Mouse (Mus musculus) cerebellum, postnatal 25 days (tissue): Measurements from ENCODE around the gene Necap1.

Source experiments
- DNase-seq, 2 experiments: peaks; one replicate each; pipeline ENCODE4 v3.0.0; 2021; ENCODE audit warnings: mixed read lengths in 2 of 2

Gene Necap1

DNA sequence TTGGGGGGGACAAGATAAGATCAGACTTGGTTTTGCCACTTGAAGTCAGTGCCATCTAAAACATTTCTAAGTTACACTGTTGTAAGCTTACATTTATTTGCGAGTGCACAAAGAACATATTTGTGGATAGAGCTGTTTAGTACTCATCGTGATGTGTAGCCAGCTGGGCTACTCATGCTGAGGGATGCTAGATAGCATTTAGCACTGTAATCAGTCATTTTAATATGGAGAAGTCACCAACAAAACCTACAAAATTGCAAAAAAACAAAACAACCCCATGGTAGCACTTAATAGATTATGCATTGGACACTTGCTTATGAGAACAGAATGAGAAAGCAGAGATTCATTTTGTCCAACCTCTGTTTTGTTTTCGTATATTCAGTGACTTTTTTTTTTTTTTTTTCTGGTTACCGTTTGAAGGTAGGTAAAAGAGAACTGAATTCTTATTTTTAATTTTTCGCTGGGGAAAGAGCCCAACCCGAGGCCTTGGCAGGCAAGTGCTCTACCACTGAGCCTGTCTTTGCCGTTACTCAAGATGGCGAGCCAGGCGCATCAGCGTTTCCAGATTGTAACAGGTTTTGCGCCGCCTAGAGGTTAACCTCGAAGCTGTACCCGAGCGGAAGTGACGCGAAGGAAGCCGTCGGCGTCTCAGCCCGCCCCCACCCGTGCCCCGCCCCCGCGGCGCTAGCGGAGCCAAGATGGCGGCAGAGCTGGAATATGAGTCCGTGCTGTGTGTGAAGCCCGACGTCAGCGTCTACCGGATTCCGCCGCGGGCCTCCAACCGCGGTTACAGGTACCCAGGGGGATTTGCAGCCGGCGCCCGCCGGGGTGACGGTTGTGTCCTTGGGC lies at the start of gene Necap1:
Gene Necap1, plus strand, starts transcription at position 604 of the 849 bp plus-strand sequence.
- DNase-seq = peak; percentile 98 to 99

DNA sequence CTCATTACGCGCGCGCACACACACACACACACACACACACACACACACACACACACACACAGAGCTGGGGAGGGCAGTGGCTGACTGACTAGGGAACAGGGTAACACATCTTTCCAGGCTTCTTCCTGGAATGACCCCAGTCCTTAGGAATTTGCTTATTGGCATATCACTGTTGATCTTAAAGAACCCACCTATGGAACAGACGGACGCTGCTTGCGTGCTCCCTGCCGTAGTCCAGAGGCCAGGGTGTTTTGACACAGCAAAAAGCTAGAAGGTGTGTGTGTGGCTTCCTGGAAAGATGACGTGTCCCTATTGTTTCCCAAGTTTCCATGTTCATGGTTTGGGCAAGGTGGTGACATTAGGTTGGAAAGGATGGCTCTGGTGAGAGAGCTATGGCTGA lies 49.1 kb upstream of the Necap1 start:
- DNase-seq = peak in 1 of 2 experiments; percentile 10

DNA sequence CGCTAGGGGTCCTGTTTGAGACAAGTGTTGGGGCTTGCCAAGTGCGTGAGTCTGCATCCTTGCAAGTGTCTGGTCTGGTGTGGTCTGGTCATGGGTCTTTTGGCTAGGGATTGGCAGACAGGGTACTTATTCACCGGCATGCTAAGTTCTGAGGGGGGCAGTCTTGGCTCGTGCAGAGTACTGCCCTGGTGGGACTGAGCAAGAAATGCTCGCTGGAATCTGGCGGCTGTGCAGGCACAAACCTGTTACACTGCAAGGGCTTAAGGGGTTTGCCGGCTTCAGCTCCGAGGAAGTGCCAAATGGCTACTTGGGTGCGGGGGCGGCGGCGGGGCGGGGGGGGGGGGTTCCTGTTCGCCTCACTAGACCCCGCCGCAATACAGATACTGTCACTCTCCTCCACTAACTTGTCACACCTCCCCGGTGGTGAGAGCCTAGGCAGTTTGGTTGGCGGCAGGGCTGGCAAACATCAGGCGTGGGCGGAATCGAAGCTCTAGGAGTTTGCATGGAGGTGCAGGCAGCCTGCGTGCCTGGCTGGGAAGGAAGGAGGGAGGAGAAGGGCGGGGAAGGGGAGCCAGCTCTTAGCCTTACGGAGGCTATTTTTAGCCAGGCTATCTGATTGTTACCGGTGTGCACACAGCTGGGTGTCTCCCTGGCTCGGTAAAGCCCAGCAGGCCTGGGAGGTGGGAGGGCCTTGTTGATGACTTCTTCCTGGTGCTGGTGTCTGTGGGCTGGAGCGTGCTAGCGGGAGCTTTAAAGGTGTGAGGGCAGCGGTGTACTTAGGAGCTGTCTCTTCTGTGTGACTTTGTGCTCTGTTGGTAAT lies 48.1 kb upstream of the Necap1 start:
- peak; percentile 79 to 84 for DNase-seq

DNA sequence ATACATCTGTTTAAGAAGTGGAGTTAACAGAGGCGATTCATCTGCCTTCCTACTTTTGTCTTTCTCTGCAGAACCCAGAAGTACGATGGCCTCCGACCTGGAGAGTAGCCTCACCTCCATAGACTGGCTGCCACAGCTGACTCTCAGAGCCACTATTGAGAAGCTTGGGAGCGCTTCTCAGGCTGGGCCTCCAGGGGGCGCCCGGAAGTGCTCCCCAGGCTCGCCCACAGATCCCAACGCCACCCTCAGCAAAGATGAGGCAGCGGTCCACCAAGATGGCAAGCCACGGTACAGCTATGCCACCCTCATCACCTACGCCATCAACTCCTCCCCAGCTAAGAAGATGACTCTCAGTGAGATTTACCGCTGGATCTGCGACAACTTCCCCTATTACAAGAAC lies 46.2 kb upstream of the Necap1 start:
- DNase-seq = peak; percentile 31 to 61

DNA sequence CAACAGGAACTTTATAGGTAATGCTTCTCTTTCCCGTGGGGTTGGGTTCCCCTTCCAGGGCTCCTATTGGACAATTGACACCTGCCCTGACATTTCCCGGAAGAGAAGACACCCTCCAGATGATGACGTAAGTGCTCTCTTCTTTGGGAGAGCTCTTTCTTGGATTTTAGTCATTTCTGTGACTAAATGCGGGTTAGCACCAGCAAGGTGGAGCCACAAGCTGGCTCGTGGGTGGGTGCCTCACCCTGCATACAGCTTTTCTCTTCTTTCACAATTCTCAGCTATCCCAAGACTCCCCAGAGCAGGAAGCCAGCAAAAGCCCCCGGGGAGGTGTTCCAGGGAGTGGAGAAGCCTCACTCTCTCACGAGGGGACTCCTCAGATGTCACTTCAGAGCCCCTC lies 41.4 kb upstream of the Necap1 start:
- DNase-seq = no peak

DNA sequence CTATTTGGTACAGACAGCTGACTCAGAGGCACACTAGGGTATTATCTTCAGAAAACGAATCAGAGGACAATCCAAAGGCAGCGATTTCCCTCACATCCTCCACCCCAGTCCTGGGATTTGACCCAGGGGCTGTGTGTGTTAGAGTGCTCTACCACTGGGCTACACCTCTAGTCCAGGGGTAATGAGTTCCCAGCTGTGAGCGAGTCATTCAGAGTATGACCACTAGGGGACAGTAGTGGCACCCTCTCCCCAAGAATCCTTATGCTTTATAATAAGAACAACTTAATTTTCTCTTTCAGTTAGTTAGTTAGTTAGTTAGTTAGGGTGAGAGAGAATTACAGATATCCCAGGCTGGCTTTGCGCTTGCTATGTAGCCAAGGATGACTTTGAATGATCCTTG lies 39.9 kb upstream of the Necap1 start:
- peak; percentile 16 to 53 for DNase-seq

DNA sequence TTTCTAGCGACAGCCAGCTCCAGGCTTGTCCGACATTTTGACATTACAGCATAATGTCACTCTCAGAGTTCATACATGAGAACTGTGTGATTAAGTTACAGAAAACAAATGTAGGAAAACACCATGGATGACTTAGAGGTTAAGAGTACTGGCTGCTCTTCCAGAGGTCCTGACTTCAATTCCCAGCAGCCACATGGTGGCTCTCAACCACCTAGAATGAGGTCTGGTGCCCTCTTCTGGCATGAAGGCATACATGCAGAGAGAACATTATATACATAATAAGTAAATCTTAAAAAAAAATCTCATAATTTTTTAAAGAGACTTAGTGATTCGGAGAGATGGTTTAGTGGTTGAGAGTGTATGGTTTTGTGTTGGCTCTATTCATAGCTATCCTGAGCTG lies 37.3 kb upstream of the Necap1 start:
- no peak for DNase-seq

DNA sequence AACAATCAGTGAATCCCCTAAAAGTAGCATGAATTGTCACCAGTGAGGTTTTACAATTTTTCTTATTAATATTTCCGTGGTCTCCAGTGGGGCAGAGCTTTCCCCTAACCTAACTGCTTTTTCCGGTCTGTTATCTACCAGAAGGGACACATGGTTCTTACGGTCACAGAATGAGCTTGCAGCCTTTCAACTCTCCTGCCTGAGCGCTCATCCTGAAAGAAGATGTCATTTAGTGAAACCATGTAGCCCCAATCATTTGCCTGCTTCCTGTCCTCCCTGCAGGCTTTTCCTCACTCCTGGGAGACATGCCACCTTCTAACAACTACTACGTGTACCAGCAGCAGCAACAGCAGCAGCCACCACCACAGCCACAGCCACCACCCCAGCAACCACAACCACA lies 36.7 kb upstream of the Necap1 start:
- no peak for DNase-seq

DNA sequence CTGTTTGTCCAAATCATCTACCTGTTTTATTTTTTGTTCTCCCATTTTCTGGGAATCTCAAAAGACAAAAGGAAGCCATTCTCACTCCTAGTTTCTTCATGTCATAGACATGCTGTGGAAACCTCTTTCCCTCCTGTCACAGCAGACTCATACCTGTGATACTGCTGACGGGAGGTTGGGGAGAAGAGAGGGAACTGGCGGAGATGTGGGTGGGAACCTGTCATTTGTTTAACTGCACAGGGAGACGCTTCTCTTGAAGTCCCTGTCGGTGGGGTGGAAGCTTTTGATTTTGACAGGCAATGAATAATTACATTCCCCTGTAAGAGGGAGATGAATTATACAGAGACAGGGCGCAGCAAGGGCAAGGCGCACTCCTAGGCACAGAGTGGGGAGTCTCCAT lies 30.5 kb upstream of the Necap1 start:
- no peak for DNase-seq

DNA sequence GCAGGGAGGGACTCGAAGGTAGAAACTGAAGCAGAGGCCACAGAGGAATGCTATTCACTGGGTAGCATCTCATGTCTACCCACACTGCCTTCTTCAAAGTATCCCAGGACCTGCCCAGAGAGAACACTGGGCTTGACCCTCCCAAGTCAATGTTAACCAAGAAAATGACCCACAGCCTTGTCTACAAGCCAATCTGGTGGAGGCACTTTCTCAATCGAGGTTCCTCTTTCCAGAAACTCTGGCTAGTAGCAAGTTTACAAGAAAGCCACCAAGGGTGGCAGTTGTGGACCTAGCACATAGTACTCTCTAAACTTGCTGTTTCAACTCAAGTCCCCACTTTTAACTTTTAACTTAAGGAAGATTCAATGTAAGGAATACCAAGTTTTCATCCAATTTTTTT lies 21.6 kb upstream of the Necap1 start:
- DNase-seq = no peak

DNA sequence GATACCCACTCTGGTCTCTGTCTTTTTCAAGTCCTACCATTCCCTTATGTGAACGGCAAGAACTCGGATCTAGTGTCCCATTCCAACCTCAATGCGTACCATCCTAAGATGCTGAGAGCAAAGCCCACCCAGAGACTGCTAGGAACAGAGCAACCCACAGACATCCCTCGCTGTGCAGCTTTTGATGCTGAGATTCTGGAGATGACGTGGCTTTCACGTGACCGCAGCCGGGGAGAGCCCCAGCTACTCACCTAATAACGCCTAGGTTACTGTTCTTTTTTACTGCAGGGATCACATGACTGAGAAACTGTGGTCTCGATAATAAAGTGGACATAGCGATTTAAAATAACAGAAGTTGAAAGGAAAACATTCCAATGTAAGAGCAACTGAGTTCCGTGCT lies 19.7 kb upstream of the Necap1 start:
- no peak for DNase-seq

DNA sequence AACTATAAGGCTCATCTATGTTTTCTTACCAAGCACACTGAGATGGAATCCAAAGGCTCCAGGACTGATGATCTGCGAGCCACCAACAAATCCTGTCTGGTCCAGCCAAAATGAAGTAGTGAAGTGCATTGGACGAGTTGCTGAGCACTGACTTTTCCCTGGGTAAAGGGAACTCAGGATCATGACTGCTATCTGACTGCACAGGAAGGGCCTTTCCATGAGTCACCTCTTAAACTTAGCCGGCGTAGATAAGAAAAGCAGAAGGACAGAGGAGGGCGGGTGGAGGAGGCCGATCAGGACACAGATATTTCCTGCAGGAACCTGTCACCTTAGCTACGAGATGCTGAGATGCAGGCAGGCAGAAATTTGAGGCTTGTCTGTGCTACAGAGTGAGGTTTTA lies 18.3 kb upstream of the Necap1 start, which contains the start of gene C3ar1:
Gene C3ar1, minus strand, starts transcription at position 207 of the 400 bp plus-strand sequence.
- DNase-seq = no peak

DNA sequence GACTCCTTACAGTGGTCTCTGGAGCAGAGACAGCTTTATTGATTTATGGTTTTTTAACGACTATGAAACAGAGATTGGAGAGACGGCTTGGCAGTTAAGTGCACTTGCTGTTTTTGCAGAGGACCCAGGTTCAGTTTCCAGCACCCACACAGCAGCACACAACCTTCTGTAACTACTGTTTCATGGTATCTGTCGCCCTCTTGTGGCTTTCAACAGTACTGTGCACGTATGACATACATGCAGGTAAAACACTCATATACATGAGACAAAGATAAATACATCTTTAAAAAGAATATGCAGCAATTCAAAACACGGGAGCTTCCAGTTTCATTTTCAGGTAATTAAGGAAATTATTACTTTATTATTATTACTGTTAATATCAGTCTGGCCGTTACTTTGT lies 11.8 kb upstream of the Necap1 start:
- DNase-seq = no peak

DNA sequence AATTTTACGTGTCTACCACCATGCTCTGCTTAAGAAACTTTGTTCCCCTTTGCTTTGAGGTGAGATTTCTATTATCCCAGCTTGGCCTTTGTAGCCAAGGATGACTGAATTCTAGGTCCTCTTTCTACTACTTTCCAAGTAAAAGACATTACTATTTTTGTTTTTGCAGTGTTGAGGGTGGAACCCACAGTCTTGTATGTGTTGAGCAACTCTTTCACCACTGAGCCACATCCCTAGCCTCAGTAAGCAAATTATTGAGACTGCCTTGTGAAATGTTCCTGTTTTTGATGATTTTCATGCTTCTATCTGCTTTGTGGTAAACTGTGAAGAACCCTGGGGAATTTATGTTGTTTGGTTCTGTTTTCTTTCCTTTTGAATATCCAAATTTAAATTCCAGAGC lies 11.4 kb upstream of the Necap1 start:
- no peak for DNase-seq

DNA sequence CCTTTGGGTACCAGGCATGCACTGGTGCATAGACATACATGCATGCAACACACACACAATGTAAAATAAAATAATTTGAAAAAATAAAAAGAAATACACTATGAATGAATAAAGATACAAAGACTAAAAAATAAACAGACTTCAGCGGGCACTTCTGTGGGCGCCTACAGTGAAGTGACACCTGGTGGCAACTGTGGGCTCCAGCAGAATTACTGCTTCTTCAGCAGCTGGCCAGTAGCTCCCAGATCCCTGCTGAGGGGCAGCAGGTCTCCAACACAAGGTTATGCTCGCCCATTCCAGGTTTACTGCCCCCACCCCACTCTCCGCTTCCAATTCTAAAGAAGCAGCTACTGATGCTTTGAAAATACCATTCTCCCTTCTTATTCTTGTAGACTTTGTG lies 6.4 kb upstream of the Necap1 start:
- DNase-seq = no peak

DNA sequence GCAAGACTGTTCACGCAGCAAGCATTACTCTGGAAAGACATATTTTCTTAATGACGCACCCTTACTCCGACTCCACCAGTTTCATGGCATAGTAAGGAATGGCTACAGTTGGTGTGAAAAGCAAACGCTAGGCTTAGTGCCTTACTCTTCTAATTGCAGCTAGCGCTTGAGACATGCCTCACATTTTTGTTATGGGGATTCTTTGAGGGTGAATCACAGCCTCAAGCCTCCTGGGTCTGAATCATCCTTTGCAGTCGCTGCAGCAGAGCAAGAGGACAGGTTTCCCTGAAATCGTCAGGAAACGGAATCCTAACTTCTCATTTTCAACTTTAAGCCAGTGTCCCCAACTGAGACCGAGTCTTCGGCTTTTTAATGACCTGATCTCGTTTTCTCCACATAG lies 4.4 kb upstream of the Necap1 start:
- DNase-seq = no peak

DNA sequence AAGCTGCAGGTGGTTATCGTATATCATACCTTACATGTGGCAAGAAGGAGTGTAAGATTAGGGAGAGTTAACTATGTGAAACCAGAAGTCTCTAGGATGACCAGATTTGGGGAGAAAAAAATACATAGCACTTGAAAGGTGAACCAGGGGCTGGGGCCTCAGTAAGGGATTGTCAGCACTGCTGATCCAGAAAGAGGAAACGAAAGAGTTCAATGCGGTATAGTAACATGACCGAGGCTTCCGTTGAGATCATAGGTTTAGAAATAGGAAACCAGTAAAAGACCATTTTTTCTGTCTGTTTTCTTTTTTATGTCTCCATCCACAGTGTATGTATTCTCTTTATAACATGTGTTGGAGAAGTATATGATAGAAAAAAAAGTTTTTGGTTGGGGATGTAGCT lies 1.5 kb upstream of the Necap1 start:
- no peak for DNase-seq

DNA sequence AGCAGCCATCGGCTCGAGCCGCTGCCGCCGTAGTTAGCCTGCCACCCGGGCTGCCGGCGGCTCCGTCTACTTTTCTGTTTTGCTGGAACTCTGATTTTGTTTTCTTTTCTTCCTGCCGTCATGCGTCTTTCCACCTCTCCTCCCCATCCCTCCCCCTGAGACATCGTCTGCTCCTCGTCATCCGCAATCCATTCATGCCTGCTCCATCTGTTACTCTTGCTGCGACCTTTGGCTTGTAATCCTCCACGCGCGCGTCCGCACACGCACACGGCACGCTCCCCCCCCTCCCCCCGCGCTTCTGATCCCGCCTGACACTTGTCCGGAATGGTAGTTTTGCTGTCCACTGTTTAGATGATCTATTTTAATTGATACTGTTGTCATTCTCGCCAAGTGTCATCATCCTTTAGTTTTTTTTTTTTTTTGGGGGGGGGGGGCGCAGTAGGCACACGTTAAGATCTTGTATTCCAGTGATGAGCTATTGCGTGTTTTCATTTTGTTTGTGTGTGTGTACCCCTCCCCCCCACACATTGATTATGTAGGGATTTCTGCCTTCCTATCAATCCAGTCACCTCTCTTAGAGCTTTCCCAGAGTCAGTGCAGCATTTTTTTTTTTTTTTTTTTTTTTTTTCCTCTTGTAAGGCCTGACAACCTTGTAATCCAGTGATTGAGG lies 581 bp downstream of the Necap1 start:
- peak in 1 of 2 experiments; percentile 79 for DNase-seq

DNA sequence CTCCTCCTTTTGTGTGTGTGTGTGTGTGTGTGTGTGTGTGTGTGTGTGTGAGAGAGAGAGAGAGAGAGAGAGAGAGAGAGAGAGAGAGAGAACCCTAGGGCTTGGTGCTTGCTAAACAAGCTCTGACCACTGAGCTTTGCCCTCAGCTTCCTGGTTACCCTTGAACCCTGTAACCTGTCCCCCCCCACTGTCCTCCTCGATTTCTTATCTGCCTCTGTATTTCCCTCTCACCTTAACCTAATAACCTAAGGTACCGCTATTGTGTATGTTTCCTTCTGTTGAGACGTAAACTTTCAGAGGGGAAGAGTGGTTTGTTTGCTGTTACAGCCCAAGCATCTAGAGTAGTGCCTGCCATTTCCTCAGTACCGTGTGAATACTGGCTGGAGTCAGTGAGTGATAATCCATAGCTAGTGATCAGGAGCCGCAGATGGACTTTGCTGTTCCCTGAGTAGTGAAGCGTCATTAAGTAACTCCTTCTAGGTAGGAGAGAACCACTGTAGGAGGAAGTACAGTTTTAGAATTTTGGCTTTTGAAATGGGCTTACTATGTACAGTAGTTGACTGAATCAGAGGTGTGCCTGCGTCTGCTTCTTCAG lies 5.0 kb downstream of the Necap1 start:
- DNase-seq = no peak

DNA sequence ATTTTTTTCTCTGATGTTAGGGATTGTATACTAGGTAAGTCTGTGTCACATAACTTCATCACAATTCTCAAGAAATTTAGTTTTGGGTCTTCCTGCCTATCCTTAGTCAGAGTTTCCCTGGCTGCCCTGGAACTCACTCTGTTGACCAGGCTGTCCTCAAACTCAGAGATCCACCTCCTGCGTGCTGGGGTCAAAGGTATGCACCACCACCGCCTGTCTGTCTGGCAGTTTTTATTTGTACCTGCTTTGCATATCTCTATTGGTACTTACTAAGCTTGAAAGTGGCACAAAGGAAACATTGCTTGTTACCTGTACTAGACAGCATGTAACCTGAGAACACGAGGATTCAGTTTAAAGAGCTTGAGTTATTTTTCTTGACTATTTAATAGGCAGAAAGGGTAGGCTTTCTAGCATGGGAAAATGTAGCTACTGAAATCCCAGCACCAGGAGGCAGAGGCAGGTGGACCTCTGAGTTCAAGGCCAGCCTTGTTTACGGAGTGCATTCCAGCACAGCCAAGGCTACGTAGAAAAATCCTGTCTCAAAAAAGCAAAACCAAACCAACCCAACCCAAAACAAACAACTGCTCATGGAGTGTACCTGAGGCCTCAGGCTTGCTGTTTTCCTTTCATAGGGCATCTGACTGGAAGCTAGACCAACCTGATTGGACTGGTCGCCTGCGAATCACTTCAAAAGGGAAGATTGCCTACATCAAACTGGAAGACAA lies 5.7 kb downstream of the Necap1 start:
- no peak for DNase-seq

DNA sequence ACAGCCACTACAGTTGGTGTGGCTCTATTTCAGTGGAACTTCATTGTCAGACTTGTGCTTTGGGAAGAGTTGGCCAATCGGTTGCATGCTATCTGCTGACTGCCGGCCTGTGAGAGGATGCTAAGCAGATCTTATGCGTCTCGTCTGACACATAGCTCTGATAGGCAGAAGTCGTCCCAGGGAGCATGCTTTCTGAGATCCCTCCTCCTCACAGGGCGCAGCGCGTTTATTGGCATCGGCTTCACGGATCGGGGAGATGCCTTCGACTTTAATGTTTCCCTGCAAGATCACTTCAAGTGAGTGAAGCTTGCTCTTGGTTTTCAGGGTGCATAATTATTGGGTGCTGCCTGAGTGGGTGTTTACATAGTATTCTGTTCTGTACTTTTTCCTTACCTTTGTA lies 7.0 kb downstream of the Necap1 start:
- DNase-seq = no peak

DNA sequence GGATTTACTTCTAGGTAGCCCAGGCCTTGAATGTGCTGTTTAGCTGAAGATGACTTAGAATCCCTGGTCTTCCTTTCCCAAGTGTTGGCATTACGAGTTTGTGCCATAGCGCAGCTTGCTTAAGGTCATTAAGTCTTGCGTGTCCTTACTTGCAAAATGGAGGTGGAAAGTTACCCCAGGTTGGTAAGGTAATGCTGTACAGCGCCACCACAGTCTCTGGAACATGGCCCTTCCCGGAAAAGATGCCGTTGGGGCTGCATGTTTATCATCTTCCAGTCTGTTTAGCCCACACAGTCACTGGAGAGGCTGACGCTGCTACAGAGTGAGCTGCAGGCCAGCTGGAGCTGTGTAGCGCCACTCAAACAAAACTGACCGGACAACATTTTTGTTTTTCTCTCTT lies 9.3 kb downstream of the Necap1 start:
- no peak for DNase-seq
